Mouse (Mus musculus): ENCODE measurements at regions not wholly inside any gene's neighbourhood (a gene's known extent, or its start where the extent isn't known, plus 50 kb on each side); places are given as distances from the start of the nearest gene placed in this dataset.

- DNase-seq = no peak
Observed at GRCm38 (mm10) chr19:15469541-15469940, 477.6 kb downstream of the Psat1 start.

GRCm38 (mm10) chr19:15466713-15467112, 480.4 kb downstream of the Psat1 start:
- no peak for DNase-seq

DNA sequence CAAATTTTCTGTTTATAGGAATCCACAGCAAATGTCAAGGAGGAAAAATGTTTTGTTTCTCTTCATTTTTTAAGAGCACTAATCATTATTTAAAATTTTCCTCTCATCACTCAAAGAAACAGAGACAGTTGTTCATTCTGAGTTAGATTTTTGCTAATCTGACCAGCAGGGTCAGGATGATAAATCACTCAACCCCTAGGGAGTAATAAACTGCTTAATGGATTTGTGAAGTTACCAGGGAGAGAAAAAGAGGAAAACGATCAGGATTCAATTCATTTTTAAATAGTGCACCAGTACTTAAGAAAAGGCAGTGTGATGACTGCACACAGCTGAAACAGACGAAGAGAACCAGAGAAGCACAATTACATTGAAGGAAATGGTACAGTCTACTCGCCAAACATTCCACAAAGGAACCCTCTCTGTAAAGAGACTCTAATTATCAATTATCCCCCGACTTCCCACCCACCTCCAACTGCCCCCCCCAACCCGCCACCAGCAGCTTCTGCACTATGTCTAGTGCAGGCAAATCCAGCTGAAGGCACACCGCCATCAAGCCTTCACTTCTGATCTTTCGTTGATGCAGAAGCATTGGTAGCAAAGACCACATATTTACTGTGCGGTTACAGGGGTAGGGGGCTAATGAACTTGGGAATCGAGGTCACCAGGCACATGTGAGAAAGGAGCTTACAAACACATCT, 481.9 kb downstream of the Psat1 start:
- no peak for DNase-seq

DNA sequence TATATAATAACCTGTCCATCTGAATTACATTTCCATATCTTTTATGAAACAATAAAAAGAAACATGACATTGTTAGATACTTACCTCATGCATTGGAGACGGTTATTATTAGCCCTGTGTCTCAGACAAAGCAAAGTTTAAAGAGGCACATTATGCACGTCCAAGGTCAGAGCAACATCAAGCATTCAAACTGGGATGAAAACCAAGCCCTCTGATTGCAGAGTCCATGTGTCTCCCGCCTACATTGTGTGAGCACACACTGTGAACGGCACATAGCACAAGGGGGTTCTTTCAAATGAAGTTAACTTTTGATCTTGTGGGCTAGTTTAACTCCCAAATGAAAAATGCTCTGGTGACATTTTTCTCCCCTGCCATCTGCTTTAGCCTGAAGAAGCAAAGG, 489.3 kb downstream of the Psat1 start:
- no peak for DNase-seq

- DNase-seq = no peak
Observed at GRCm38 (mm10) chr19:15456943-15457735, 490.0 kb downstream of the Psat1 start.

- no peak for DNase-seq
Observed at GRCm38 (mm10) chr19:15448989-15449388, 498.1 kb downstream of the Psat1 start.

DNA sequence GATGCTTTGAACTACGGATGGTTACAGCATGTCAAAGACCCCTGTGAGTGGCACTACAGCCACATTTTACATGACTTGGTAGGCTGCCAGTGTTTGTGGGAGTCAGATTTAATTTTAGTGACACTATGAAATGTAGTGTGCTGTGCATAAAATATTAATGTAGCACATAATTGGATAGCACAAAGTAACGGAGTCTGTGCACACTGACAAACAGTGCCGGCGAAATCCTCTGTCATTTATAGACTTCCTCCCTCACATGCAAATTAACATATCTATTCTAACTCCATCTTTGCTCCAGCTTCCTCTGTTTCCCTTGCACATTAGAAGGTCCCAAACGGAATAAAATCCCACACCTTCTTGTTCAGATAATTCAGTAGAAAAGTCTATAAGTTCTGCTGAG, 515.3 kb downstream of the Psat1 start:
- DNase-seq = no peak

DNA sequence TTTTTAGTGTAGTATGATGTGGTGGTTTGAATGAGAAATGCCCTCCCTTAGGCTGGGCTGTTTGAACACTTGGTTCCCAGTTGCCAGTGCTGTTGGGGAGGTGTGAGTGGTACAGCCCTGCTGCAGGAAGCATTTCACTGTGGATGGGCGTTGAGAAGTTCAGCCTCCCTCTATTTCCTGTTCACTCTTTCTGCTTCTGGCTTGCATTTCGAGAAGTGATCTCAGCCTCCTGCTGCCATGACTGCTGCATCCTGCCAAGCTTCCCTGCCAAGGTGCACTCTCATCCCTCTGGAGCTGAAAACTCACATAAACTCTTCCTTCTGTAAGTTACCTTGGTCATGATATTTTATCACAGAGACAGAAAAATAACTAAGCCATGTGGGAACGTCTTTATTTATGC, 525.8 kb downstream of the Psat1 start:
- no peak for DNase-seq

- DNase-seq = no peak
Observed at GRCm38 (mm10) chr19:15398624-15399023, 548.5 kb downstream of the Psat1 start.

DNA sequence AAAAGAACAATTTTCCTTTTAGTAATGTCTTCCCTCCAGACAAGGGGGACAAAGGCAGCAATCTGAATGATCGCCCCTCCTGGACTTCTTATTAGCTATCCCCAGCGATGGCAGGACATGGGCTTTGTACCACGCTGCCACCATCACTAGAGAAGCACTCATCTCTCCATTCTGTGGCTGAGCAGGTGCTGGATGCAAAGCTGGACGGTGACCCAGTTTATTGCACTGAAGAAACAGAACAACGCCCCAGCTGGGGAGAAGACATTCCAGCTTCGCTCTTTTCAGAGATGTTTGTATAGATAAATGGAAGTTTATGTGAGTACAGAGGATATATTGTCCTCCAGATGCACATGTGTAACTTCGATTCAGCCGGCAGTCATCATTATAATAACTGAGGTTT, 575.5 kb downstream of the Psat1 start:
- DNase-seq = no peak

- no peak for DNase-seq
Observed at GRCm38 (mm10) chr19:15366951-15367350, 580.2 kb downstream of the Psat1 start.

DNA sequence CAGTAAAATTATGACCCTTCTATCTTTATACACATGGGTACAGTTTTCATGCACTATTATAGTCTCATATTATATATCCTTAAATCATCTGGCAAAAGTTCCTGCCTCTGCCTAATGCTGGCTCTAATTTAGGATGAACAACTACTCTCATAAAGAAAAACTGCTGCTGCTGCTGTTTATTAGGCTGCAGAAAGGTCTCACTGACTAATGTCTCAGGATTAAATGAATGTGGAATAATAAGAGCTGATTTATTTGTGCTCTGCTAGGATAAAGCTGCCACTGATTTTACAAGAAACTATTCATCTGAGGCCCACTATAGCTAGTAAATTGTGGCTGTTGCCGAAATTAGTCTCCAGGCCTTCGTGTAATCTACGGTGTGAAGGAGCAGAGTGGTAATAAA, 590.0 kb downstream of the Psat1 start:
- no peak for DNase-seq

GRCm38 (mm10) chr19:15348356-15348755, 598.8 kb downstream of the Psat1 start:
- no peak for DNase-seq

GRCm38 (mm10) chr19:15342229-15342628, 604.9 kb downstream of the Psat1 start:
- no peak for DNase-seq

DNA sequence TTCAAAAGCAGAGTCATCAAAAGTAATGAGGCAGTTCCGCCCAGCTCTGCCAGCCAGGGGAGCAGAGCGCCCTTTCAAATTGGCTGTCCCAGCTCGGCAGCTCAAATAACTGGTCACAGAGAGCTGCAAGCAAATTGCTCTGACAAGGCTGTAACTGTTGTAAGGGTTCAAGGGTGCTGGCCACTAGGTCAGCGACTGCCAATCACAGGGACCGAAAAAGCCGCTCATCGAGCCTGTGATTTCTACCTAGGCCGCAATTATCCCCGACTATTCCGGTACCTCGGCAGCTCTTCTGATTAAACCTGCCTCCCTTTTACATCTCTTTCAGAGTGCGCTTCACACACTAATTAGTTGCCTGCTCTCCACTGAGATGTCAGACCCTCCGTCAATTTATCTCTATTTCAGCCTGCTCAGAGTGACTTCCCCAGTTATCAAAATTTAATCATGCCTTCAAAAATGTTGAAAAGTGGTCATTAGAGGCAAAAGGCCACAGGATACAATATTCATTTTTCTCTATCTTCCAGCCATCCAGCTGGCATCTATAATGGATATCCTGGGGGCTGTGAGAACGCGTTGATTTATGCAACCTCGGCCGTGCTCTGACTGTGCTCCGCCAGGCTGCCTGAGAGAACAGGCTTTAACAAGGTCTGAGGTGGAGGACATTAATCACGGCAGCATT, 606.7 kb downstream of the Psat1 start:
- DNase-seq = no peak

GRCm38 (mm10) chr19:15339979-15340304, 607.2 kb downstream of the Psat1 start:
- no peak for DNase-seq

DNA sequence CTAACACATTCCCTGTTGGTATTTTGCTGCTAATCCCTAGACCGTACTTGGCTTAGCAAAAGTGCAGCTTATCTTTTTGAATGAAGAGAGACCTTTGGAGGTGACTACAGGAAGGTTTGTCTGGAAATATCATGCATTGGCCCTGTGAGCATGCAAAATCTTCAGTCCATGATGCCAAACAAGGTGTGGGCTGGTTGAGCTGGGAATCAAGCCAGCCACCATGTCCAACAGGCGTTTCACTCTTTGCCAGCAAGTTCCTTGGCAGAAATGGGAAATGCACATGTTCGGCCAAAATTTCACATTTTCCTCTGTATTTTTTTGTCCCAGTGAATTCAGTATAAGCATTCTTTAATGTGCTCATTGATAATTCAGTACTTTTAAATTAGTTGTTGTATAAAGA, 617.0 kb downstream of the Psat1 start:
- no peak for DNase-seq

GRCm38 (mm10) chr19:15299474-15299873, 647.7 kb downstream of the Psat1 start:
- DNase-seq = no peak

DNA sequence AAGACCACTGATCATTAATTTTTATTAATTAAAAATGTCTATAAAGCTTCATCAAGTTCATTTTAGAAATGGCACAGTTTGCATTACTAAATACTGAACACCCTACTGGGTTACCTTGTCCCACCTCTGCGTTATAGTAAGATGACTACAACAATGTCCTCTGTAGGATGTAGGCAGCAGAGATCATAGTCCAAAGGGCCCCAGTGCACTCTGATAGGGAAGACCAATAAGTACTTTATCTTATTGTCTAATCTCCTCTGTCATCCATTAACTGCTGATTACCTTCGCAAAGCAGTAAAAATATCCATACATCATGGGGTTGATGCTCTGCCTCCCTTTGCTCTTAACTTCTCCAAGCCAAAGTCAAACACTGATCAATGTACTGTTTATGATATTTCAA, 662.1 kb downstream of the Psat1 start:
- no peak for DNase-seq

DNA sequence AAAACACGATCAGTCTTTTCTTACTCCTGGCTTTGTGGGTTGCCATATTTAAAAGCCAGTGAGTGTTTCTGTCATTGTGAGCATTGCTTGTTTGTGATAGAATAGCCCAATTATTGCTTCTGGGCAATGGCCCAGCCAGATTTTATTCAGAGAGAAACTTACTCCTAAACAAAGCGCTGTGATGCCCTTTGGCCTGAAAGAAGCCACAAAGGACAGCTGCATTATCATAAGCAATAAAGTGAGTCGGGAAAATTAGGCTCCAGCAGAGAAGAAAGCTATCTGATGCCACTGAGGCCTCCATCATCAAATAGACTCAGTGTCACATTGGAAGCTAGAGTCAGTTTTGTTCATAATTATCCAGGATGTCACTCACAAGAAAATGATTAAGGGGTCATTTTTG, 644.9 kb upstream of the Tle4 start:
- no peak for DNase-seq

DNA sequence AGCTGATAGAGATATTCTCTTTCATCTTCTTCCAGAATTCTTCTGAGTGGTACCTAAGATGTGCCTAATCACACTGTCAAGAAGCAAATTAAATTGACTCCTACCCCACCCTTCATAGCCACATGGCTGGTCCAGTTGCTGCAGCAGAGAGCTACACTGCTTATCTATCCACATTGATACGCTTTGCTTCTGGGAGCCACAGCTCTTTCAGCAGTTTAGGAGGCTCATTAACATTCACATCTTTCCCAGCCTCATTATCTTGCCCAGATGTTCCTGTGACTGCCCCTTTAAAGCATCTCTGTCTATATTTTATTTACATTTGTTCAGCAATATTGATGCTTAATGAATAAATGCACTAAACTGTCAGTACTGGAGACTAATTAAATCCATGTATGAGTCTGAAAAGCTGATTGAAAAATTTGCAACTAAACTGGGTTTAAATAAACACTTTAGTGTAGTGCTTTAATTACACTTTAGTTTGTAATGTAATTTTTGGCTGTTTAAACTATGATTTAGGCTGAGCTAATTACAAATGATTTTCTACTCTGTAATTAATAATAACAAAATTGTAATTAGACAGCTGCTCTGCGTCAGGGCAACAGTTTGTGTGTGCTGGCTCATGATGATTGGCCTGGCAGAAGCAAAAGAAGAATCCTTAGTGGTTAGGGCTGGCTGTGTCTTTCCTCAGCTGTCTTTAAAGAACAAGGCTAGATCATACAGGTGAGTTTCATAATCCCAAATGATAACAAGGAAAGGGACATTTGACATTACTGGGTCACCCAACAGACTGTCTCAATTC, 632.5 kb upstream of the Tle4 start:
- no peak for DNase-seq

- no peak for DNase-seq
Observed at GRCm38 (mm10) chr19:15217387-15217786, 619.5 kb upstream of the Tle4 start.

DNA sequence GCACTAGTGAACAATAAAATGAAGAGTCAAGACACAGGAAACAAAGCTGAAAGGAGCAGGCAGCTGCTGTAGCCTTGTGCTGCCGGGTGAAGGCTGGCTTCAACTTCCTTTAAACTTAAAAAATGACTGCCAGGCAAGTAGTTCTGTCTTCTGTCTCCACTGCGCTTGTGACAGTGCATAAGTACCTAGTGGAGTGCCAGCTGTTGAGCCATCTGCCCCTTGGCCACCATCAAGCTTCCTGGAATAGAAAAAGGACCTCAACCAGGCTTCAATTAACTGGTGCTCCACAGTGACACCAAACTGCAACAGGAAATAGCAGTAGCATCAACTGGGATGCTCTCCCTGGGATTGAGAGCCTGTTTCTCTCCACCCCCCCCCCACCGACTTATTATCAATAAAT, 616.8 kb upstream of the Tle4 start:
- no peak for DNase-seq

All from cerebellum, adult 8-10 months (tissue).